Mouse (Mus musculus) stomach, embryonic 15.5 days (tissue): ENCODE data around the gene Rhbdd1. TPM values are rescaled to one million over a fixed set of nuclear protein-coding genes. Genes with fewer than 3 reads are reported as not detected.

Experiments
- ATAC-seq: fragments of 200-750 bp; cut with Nextera tagmentation; 2 replicates; pipeline ENCODE4 v1.8.0; 2017; ENCODE audit warnings: low read depth, moderate number of reproducible peaks, moderate TSS enrichment; ENCODE audit not compliant: insufficient read depth, low FRiP score
- H3K27ac ChIP-seq: fragments of 300-500 bp; sonication (generic); 2 replicates; pipeline ENCODE4 v1.5.1; 2015; ENCODE audit warnings: mild to moderate bottlenecking, inconsistent platforms
- H3K27me3 ChIP-seq: fragments of 300-500 bp; sonication (generic); replicated peaks from 2 replicates; pipeline ENCODE4 v1.6.1; 2015; ENCODE audit warnings: inconsistent platforms
- H3K36me3 ChIP-seq: fragments of 300-500 bp; sonication (generic); 2 replicates; pipeline ENCODE4 v1.6.1; 2015; ENCODE audit warnings: inconsistent platforms
- H3K4me1 ChIP-seq: fragments of 300-500 bp; sonication (generic); 2 replicates; pipeline ENCODE4 v1.6.1; 2015; ENCODE audit warnings: inconsistent platforms
- H3K4me2 ChIP-seq: fragments of 300-500 bp; sonication (generic); 2 replicates; pipeline ENCODE4 v1.6.1; 2015; ENCODE audit warnings: mild to moderate bottlenecking, inconsistent platforms
- H3K4me3 ChIP-seq: fragments of 300-500 bp; sonication (generic); replicated peaks from 2 replicates; pipeline ENCODE4 v1.5.1; 2015; ENCODE audit warnings: inconsistent platforms
- H3K9ac ChIP-seq: fragments of 300-500 bp; sonication (generic); 2 replicates; pipeline ENCODE4 v1.6.1; 2015; ENCODE audit warnings: inconsistent platforms
- H3K9me3 ChIP-seq: fragments of 300-500 bp; sonication (generic); 2 replicates; pipeline ENCODE4 v1.6.1; 2016; ENCODE audit warnings: inconsistent platforms
- WGBS: fragments of 180-500 bp; shearing (Covaris S2); methylation state at CpG from one replicate; pipeline ENCODE4 v1.1.7; 2015; 5-methylcytosine and 5-hydroxymethylcytosine counted together
- microRNA-seq: library from miRNA; unstranded; fragments of <30 nt; microRNA quantifications from one replicate; pipeline ENCODE4, GENCODE M21; 2016
- polyA plus RNA-seq: library from polyadenylated mRNA; unstranded; fragments of >200 nt; fragmentation: Nextera tagmentation; extraction: Ambion mirVana; gene quantifications from 2 replicates; pipeline ENCODE4 v1.2.1, GENCODE M21; 2015

Rhbdd1 gene
- polyA plus RNA-seq, 1 experiment from 2014 or later: 10.7 TPM

DNA sequence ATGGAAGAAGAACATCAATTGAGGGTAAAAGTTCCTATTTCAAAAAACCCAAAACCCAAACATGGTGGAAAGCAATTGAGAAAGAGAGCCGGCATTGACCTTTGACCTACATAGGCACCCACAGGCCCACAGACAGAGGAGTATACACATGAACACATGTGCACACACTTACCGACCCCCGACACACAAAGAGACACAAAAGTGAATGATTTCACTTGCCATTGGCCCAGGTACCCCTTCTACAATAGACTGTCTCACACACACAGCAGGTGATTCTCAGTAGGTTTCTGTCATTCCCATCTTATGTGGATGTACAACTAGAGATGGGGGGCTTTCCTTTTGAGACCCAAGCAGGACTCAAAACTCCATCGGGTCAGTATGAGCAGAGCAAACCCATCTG lies 159.6 kb downstream of the Rhbdd1 start:
- no peaks in the 10 kb centered on the region for H3K4me1 ChIP-seq
- H3K27ac ChIP-seq: no peak overlapping the region

DNA sequence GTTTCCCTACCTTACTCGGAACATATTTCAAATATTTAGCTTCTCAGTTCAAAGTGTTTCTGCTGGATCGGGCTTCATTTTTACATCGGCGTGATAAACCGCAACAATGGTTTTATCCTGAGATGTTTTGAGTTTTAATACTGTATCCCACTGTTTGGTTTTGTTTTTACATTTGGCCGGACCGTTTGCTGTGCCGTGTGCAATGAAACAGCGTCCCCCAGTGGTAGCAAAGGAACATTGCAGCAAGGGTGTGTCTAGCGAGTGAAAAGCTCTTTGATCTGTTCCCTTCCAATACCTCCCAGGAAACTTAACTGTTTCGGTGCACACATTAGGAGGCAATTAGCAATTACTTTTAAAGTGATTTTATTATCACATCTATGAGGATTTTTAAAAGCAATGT lies 160.0 kb downstream of the Rhbdd1 start:
- H3K27ac ChIP-seq: no peak overlapping the region
- H3K4me1 ChIP-seq: no peaks in the 10 kb centered on the region
- no peak overlapping the region for H3K4me3 ChIP-seq
- no peak overlapping the region for H3K4me2 ChIP-seq
- no peak overlapping the region for H3K9ac ChIP-seq
- H3K9me3 ChIP-seq: no peaks in the 10 kb centered on the region
- no peak for ATAC-seq
- WGBS: 39% methylated on average over 11 of the region's 11 CpGs
- H3K27me3 ChIP-seq: no peaks in the 10 kb centered on the region
- no peaks in the 10 kb centered on the region for H3K36me3 ChIP-seq

More for the DNA sequence above, 159.6 kb downstream of the Rhbdd1 start:
- no peaks in the 10 kb centered on the region for H3K9me3 ChIP-seq
- WGBS: 74% methylated on average over 4 of the region's 4 CpGs
- H3K9ac ChIP-seq: no peak overlapping the region
- no peak overlapping the region for H3K4me2 ChIP-seq
- no peaks in the 10 kb centered on the region for H3K36me3 ChIP-seq
- no peak for ATAC-seq
- H3K27me3 ChIP-seq: no peaks in the 10 kb centered on the region
- H3K4me3 ChIP-seq: no peak overlapping the region

GRCm38 (mm10) chr1:82476746-82477145 lies 160.5 kb downstream of the Rhbdd1 start:
- H3K4me1 ChIP-seq: no peaks in the 10 kb centered on the region
- no peak overlapping the region for H3K27ac ChIP-seq
- no peak overlapping the region for H3K4me3 ChIP-seq
- no peaks in the 10 kb centered on the region for H3K27me3 ChIP-seq
- no peaks in the 10 kb centered on the region for H3K9me3 ChIP-seq
- H3K4me2 ChIP-seq: no peak overlapping the region
- H3K36me3 ChIP-seq: no peaks in the 10 kb centered on the region
- 21% methylated on average over 9 of the region's 9 CpGs for WGBS
- no peak for ATAC-seq
- no peak overlapping the region for H3K9ac ChIP-seq

GRCm38 (mm10) chr1:82479696-82480487 lies 163.6 kb downstream of the Rhbdd1 start:
- no peaks in the 10 kb centered on the region for H3K4me1 ChIP-seq
- H3K4me3 ChIP-seq: no peak overlapping the region
- H3K9ac ChIP-seq: no peak overlapping the region
- WGBS: 80% methylated on average over 12 of the region's 12 CpGs
- H3K36me3 ChIP-seq: no peaks in the 10 kb centered on the region
- ATAC-seq: no peak
- H3K9me3 ChIP-seq: no peaks in the 10 kb centered on the region
- H3K27ac ChIP-seq: no peak overlapping the region
- no peaks in the 10 kb centered on the region for H3K27me3 ChIP-seq
- H3K4me2 ChIP-seq: no peak overlapping the region

- Histone ChIP-seq H3K27ac (no peak overlapping the region), H3K36me3 (no peaks in the 10 kb centered on the region), H3K4me2 (no peak overlapping the region), H3K9ac (no peak overlapping the region), H3K27me3 (no peaks in the 10 kb centered on the region), H3K9me3 (no peaks in the 10 kb centered on the region), H3K4me3 (no peak overlapping the region), H3K4me1 (no peaks in the 10 kb centered on the region)
- WGBS: 79% methylated on average over 7 of the region's 7 CpGs
- no peak for ATAC-seq
Observed at GRCm38 (mm10) chr1:82482371-82482770, 166.1 kb downstream of the Rhbdd1 start.

GRCm38 (mm10) chr1:82486371-82486770 lies 170.1 kb downstream of the Rhbdd1 start:
- Histone ChIP-seq H3K27me3 (no peaks in the 10 kb centered on the region), H3K9ac (no peak overlapping the region), H3K27ac (no peak overlapping the region), H3K4me3 (no peak overlapping the region), H3K4me1 (no peaks in the 10 kb centered on the region), H3K36me3 (no peaks in the 10 kb centered on the region), H3K4me2 (no peak overlapping the region), H3K9me3 (no peaks in the 10 kb centered on the region)
- 79% methylated on average over 4 of the region's 4 CpGs for WGBS
- no peak for ATAC-seq

DNA sequence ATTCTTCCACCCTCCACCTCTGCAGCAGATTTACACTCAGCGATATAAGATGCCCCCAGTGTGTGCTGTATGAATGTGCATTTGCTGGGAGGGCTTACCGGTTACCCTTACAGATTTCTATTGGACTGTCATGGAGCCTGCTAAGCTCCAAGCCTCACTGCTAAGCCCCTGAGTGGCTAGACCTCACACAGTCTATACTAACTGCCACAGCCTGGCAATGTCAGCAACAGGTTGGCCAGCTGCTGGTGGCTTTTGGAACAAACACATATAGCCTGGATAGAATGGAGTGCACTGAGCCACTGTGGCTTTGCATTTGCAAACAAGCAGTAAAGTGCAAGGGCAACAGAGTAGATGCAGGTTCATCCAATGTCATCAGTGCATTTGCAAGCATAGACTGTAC lies 175.7 kb downstream of the Rhbdd1 start:
- Histone ChIP-seq H3K27ac (no peak overlapping the region), H3K9ac (no peak overlapping the region), H3K4me3 (no peak overlapping the region), H3K27me3 (no peaks in the 10 kb centered on the region), H3K36me3 (no peaks in the 10 kb centered on the region), H3K4me1 (no peaks in the 10 kb centered on the region), H3K9me3 (no peaks in the 10 kb centered on the region), H3K4me2 (no peak overlapping the region)
- ATAC-seq: no peak
- 75% methylated on average over 2 of the region's 2 CpGs for WGBS

Small RNA genes within 50 kb of the gene (microRNA-seq; reads per million reads assigned to microRNA genes)
- not detected for gene Gm22112

Other genes with a start within 250 kb of the Rhbdd1 start
- gene Gm9747, start 83.3 kb upstream of the Rhbdd1 start, polyA plus RNA-seq: 13.4 and 13.7 TPM in 2 replicates
- gene Irs1, start 25.0 kb upstream of the Rhbdd1 start, polyA plus RNA-seq: 4.4 and 4.6 TPM in 2 replicates